Mouse (Mus musculus) thymus, postnatal 14 days (tissue): ENCODE measurements around the gene Usp37.
"Not testable (repeated sequence)": the region's sequence is repeated elsewhere in the genome, so short reads cannot be mapped to it uniquely, and the experiment has no call there.

Source experiments
- DNase-seq: peaks from one replicate; pipeline ENCODE4 v3.0.0; 2021

The Usp37 gene

GRCm38 (mm10) chr1:74544184-74544583 lies at the start of gene Usp37:
TSS of gene Usp37 (minus strand) at chr1:74544284.
- no peak for DNase-seq

GRCm38 (mm10) chr1:74587773-74588445 lies 43.8 kb upstream of the Usp37 start, which contains the start of the genes Zfp142 and Bcs1l:
TSS of gene Zfp142 (minus strand) at chr1:74588246.
TSS of gene Bcs1l (plus strand) at chr1:74588289.
- DNase-seq, result peak; percentile 99

- DNase-seq, result no peak
Measured at GRCm38 (mm10) chr1:74587233-74587772, 43.2 kb upstream of the Usp37 start.

DNA sequence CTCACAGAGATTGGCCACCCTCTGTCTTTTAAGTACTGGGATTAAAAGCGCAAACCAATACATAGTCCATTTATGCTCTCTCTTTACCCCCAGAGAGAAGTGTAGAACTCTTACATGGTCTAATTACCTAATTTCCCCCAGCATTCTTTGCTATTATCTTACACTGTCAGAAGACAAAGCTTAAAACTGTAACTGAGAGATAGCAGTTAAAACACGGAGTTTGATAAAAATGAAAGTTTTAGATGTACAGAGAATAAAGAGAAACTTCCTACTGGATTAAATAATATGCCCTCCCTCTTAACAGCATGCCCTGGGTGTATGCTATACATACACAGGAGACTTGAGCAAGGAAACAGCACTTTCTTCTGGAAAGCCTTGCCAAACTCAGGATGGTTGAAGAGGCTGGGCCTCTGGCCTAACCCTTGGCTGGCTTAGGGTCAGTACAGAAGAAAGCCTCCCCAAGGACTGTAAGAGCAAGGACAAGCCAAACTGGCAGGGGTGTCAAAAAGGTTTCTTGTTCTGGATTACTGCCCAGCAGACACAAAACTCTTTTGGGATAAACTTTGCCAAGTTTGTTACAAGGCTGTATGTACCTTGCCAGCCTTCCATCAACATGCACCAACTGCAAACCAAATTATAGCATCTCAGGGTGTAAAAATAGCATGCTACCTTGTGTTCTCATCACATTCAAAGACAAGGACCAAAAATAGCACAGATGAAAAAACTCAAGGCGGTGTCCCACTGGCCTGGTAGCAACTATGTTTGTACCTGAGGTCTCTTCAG lies 40.7 kb upstream of the Usp37 start:
- DNase-seq, result no peak

DNA sequence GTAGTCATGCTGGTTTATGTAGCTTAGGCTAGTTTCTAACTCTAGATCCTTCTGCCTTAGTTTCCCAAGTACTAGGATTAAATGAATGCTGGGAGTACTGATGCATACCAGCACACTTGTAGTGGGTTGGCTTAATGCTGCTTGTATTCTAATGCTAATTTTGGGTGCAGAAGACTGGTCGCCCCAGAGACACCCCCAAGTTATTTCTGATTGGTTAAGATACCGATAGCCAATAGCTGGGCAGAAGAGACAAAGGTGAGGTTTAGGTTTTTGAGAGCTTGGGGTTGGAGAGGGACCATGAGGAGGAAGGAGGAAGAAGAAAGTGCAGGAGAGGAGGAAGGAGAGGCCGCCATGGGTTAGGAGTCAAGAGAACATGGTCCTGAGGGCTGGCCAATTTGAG lies 38.5 kb upstream of the Usp37 start:
- no peak for DNase-seq

GRCm38 (mm10) chr1:74569739-74570719 lies 25.9 kb upstream of the Usp37 start:
- no peak for DNase-seq

- DNase-seq, result no peak
Measured at GRCm38 (mm10) chr1:74565834-74566233, 21.8 kb upstream of the Usp37 start.

GRCm38 (mm10) chr1:74559061-74559460 lies 15.0 kb upstream of the Usp37 start:
- no peak for DNase-seq

DNA sequence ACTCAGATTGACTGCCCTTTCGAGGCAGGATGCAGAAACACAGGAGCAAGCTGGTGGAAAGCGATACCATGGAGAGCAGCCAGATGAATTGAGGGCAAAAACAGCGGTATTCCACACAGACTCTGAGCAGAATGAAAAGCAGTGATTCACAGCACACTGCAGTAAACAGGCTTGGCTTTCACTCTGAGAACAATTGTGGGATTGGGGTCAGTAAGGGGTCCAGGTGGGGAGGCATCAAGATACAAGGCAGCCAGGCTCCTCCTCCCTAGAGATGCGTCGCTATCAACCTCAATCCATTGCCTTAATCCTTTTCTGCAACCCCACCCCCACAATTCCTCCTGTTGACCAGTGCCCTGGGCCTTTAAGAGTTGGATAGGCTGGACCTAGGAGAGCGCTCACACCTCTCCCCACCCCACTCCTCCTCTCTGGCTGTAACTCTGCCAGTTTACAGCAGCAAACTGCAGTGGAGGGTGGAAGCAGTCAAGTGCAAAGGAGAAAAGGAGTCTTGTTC lies 1.6 kb downstream of the Usp37 start, which contains the start of gene Plcd4:
Gene Plcd4, plus strand, starts transcription at position 438 of the 511 bp plus-strand sequence.
- DNase-seq, result no peak

DNA sequence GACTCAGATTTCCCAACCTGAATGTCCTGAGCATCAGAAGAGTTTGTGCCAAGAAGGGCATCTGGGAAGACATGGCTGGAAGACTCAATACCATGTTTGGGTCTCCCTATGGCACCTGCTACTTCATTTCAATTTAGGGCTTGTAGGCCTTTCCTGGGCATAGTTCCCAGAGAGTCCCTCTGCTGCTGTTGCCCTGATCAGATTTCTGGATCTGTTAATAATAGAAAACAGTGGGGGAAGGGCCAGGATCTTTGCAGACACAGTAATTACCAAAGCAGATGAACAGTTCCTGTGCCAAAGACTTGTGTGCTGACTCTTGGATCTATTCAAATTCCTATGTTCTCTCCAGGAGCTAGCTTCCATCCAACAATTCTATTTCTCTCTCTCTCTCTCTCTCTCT lies 5.4 kb downstream of the Usp37 start:
- no peak for DNase-seq

DNA sequence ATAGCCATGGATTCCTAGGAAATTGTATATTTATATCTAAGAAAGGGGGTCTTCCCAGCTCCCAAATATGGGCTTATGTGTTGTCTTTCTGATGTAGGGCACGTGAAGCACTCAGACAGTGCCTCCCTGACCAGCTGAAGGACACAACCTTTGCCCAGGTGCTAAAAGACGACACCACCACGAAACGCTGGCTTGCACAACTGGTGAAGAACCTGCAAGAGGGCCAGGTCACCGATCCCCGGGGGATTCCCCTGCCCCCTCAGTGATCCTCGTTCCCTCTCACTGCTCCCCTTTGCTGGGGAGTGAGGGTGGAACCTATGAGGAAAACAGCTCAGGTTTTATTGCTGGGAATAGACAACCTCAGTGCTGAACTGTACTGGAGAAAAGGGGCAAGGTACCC lies 15.5 kb downstream of the Usp37 start:
- no peak for DNase-seq

DNA sequence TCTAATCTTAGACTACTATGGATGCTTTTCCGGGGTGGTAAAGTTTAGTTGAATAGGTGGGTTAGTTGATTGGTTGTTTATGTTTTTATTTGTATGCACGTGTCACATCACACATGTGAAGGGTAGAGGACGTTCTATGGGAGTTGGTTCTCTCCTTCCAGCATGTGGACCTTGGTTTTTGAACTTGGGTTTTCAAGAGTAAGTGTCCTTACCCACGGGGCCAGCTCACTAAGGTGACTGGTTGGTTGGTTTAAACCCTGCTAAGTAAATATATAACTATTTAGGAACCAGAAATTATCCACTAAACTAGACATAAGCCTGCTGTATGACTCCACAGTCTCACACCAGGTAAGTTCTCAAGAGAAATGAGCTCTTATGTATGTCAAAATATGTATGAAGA lies 19.3 kb downstream of the Usp37 start:
- DNase-seq, result no peak

DNA sequence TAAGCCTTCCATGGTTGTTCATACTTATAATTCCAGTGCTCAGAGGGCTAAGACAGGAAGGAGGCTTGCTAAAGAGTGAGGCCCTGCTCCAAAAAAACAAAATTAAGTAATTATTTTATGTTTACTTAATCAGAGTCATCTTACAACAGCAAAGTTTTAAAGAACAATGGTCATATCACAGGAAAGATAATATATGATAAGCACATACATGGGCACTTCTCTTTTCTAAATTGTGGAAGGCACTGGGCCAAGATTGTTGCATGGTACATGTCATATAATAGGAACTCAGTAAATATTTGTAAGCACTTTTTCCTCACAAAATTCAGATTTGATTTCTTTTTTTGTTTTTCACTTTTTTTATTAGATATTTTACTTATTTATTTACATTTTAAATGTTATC lies 24.2 kb downstream of the Usp37 start:
- no peak for DNase-seq

- not testable (repeated sequence) for DNase-seq
Measured at GRCm38 (mm10) chr1:74512999-74513398, 31.1 kb downstream of the Usp37 start.

DNA sequence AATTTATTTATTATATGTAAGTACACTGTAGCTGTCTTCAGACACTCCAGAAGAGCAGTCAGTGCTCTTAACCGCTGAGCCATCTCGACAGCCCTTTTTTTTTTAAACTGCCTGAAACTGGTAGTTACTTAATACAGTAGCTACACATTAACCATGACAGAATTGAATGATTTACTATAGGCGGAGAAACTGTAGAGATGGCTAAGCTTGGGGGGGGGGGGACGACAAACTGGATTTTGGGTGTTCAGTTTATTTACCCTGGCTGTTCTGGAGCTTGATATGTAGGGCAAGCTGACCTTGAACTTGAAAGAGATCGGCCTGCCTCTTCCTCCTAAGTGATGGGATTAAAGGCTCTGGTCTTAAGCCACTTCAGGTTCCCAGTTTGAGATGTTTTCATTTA lies 32.8 kb downstream of the Usp37 start:
- no peak for DNase-seq

DNA sequence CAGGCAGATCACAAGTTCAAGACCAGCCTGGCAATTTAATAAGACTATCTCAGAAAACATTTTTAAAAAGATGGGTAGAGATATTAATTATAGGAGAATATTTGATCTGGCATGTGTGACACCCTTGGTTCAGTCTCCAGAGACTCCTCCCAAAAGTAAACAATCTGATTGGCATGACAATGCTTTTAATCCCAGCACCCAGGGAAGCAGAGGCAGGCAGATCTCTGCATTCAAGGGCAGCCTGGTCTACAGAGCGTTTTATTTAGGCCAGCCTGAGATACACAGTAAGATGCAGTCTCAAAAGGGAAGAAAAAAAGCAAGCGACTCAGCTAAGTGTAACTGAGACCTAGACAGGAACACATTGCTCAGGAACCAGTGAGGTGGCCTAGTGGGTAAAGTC lies 36.3 kb downstream of the Usp37 start:
- DNase-seq, result no peak

GRCm38 (mm10) chr1:74506471-74506881 lies 37.6 kb downstream of the Usp37 start:
- no peak for DNase-seq

DNA sequence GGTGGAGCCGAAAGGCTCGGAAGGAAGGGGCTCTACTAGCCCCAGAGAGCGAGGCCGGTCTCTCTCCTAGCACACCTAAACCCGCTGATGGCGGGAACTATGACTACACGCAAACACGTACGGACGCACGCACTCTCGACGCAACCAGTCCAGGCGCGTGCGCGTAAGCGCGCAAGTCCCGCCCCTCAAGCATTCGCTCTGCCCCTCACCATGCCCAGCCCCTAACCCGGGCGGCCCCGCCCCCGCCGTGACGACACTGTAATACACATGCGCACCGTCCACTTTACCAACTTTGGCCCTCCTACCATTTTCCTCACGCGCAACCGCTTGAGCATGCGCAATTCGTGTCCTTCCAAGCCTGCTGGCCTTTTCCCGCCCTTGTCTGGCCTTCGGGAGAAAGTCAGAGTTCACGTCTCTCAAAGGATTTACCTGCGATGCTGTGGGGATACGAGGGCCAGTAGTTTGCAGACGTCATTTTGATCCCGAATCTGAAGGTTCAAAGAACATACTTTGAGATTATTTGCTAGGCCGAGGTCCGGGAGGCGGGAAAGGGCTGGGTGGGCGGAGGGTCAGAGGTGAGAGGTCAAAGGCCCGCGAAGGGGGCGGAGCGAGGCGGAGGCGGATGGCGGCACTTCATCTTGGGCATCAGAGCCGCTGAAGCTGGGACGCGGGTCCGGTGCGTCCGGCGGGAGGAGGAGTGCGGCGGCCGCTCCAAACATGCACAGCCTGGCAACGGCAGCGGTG lies 38.2 kb downstream of the Usp37 start, which contains the start of gene Cnot9:
Gene Cnot9, plus strand, starts transcription at position 338 of the 744 bp plus-strand sequence.
- peak; percentile 100 for DNase-seq

DNA sequence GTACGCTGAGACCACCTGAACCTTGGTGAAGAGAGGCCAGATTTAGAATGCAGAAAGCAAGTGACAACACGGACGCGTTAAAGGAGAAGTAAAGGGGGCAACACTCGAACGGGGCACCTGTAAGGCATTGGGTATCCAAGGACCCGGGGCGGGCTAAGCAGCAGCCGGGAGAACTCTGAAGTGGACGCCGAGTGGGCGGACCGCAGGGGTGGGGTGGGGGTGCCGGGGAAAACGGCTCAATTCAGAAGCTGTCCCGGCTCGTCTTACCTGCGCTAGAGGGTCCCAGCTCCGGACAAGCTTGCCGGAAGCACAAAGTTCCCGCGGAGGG lies 38.7 kb downstream of the Usp37 start:
- DNase-seq, result no peak

- no peak for DNase-seq
Measured at GRCm38 (mm10) chr1:74501106-74501505, 43.0 kb downstream of the Usp37 start.

- DNase-seq, result no peak
Measured at GRCm38 (mm10) chr1:74485792-74486191, 58.3 kb downstream of the Usp37 start.

GRCm38 (mm10) chr1:74460273-74460672 lies 83.8 kb downstream of the Usp37 start:
- DNase-seq, result peak; percentile 38
